Mouse (Mus musculus): ENCODE results near the gene Anp32e.

DNA sequence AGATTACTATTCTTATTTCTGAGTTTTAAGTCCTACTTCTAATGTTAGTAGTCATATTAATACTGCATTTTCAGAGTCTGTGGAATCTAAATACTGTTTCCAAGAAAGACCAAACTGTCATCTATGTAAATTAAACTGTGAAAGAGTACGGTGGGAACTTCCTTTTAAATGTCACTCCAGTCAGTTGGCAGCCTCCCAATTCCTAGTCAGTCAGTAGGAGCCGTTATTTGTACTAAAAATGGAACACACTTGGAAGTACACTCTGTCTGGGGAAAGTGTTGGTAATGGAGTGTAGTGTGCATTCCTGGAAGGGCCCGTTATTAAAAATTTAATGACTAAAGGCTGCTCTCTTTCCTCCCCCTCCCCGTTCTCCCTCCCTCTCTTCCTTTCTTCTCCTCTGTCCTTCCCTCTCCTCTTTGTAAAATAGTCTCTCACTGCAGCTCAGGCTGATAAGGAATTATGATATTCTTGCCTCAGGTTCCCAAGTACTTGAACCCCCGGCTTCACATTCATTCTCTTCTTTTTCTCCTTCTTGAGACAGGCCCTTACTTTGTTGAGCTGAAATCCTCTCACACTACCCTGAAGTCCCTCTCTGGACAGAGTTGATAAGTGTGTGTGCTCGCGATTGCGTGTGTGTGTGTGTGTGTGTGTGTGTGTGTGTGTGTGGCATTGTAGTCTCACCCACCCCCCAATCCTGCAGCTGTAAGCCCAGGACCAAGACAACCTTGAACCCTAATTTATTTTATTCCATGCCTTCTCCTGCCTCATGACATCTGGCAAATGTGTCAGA, 28.5 kb downstream of the Anp32e start:
- TF ChIP-seq POLR2A (IDR thresholded peaks at IDR 0.05; ENCODE audit: low read depth, low read length): no peak
- no peak for TF ChIP-seq CTCF (IDR thresholded peaks at IDR 0.05; ENCODE audit: borderline replicate concordance, insufficient read depth, low read length)
